Mouse (Mus musculus): Measurements from ENCODE around the gene Hoxd10.

DNA sequence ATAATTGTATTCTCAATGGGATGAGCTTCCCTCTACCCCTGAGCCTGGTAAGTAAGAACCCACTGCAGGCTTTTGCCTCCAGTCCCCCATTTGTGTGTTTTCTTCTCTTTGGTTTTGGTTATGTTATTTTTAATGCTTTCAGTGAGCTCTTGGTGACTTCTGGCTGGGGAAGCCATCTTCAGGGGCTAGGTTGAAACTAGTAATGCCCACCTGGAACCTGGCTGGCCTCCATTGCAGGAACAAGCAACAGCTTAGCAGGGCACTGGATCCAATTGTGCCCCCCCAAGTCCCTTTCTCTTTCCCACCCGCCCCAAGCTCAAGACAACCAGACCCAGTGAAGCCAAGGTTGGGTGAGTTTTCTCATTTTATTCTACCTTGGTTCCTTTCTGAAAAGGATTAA, 3.7 kb downstream of the Hoxd10 start:
- TF ChIP-seq CTCF (IDR thresholded peaks at IDR 0.05; ENCODE audit: low read depth) (no peak), EP300 (IDR thresholded peaks at IDR 0.05; ENCODE audit: low read depth) (no peak)

Data from liver, embryonic 14.5 days (tissue).